Mouse (Mus musculus) right cerebral cortex, postnatal 36 days (tissue): Measurements from ENCODE around the gene Cgref1.

ENCODE experiments used
- DNase-seq, 2 experiments: peaks; one replicate each; pipeline ENCODE4 v3.0.0; 2022; ENCODE audit warnings: low spot score in 2 of 2, mixed read lengths in 1 of 2

Gene Cgref1

DNA sequence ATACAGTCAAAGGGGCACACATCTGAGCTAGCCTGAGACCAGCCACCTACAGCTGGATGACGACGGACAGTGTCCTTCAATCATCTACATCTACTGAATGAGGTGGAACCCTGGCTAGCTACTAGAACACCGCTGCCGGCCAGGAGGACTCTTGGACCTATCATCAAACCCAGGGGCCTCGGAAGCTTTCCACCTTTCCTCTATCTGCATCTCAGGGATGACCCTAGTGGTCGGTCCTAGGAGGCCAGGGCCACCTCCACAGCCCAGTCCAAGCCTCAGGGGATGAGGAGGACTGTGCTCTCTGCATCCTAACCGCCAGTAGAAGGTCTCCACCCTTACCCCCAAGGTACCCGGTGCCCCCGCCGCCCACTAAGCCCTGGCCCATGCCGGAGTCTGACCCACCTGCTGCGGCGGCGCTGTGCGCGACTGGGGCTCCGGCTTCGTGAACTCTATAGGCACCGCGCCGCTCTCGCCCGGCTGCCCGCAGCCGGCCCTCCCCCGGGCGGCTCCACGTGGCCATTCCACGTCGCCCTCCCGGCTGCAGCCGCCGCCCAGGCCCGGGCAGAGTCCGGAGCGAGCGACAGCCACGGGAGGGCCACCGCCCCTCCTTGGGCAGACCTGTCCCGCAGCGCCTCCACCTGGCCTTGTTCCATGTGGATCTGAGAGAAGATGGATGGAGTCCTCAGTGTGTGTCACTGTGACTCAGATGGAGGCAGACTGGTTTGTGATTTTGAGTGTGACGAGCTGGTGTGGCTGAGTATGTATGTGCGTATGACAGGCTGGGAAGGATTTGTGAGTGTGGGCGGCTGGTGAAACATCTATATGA lies at the start of gene Cgref1:
Gene Cgref1 (minus strand): TSS at position 636 of the 826 bp plus-strand sequence.
- peak; percentile 77 to 81 for DNase-seq

DNA sequence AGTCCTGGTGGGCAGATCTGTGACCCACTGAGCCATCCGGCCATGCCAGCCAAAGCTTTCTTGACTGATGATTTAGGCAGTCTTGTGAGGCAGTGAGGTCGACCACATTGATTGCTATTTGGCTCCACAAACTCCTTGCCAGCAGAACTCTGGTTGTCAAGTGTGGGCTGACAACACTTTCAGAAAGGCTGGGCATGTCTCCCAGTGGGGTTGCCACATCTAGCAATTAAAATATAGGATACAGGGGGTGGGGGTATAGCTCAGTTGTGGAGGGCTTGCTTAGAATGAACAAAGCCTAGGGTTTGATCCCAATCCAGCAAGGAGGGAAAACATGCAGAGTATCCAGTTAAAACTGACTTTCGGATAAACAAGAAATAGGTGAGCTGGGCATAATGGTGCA lies 48.7 kb upstream of the Cgref1 start:
- DNase-seq: peak; percentile 23 to 35

DNA sequence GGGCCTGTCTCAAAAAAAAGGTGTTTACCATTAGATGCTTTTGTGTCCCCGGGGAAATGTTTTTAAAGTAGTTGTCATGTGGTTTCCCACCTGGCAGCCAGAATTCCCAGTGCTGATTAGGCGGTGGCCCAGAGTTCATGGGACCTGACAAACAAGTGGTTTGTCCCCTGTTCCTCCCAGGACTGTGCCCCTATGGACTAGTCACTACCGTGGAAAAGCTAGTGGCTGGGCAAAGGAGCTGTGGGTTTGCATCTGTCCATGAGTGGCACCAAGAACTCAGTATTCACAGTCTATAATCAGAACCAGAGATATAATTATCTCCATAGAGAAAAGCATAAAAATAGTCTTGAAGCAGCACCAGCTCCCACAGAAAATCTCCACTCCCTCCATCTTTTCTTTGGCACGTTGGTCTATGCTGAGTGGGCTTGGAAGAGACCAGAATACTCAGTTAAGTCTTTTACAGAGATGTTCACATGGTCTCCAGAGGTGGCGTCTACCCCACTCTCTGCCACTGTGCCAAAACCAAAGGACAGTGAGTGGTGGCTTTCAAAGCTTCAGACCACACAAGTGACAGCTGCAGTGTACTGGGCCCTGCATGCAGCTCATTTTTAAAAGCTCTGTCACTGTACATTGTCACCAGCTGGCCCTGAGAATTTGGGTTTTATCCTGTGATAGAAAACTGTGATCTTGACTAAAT lies 47.7 kb upstream of the Cgref1 start:
- DNase-seq: peak; percentile 55 to 84

DNA sequence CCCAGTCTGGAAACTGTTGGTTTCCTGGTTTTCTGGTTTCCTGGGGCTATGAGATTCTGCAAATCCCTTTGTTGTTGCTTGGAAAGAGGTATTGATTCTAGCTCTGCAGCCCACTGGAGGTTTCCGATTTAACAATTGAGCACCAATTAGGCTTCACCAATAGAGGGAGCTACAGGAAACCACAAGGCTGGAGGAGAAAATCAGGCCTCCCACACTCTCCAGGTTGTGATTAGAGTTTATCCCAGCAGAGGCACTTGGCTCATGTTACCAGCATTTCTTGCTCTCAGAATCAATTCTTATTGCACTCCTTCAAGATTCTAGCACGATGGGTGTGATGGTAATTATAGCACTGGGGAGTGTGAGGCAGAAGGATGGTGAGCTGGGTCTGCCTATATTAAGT lies 37.0 kb upstream of the Cgref1 start:
- DNase-seq: peak in 1 of 2 experiments; percentile 41

DNA sequence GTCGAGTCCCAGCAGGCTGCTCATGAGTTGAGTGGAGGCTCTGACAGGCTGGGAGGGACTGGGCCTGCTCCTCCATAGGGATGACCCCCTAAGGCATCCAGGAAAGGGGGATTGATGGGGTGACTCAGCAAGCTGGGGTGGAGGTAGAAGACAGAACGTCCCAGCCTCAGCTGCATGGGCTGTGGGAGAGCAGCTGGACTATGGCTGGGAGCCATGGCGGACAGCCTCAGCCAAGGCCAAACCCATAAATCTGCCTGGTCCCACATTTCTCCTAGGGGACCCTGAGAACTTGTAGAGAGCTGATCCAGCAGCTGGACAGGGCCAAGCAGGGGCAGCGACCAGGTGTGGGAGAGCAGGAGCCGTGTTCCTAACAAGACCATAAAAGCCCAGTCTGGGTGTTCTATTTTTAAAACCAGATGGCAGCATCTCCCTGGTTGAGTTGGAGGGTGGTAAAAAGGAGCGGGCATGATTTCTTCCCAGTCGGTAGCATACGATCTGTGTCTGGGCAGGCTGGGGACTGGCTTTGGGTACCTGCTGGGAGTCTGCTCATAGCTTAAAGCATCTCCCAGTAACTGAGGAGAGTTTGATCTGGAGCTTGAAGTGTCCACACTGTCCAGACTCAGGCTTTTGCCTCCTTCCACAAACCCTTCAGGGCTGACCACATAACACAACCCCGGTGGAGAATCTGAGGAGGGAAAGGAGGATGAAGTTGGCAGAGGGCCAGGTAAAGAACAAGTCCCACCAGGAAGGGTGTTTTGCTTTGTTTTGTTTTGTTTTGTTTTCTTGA lies 29.7 kb upstream of the Cgref1 start:
- DNase-seq: no peak

DNA sequence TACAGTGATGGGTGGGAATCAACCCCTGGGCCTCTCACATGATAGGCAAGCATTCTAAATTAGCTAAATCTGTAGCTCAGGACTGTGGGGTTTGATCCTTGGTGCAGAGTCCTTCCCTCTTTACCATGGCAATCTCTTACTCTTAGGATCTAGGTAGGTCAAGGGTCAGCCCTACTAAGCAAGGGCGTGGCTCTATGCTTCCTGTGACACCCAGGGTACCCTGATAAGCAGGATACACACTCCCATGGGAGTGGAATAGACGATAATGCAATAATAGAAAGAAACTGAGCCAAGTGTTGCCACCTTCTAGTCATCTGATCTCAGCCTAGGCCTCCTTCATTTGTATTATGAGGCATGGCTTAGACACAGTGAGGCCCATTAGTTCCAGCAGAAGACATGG lies 24.0 kb upstream of the Cgref1 start:
- DNase-seq: no peak

DNA sequence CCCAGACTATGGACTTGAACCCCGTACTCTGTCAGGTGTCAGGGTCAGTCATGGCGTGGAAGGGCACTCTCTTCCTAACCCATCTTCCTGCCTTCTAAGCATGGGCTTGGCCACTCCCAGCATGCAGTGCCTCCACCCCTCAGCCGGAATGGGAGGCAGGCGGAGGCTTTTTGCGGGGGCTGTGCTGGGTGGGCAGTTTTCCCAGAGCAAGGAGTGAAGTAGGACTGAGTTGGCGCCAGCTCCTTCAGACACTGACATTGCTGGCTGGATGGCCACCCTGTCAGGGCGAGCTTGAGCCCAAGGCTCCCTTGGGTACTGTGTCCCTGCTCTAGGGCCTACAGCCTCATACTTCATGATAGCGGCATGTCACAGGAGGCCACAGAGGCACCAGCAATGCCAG lies 23.0 kb upstream of the Cgref1 start, which contains the start of gene Tcf23:
Gene Tcf23 (plus strand): TSS at position 247 of the 400 bp plus-strand sequence.
- no peak for DNase-seq

DNA sequence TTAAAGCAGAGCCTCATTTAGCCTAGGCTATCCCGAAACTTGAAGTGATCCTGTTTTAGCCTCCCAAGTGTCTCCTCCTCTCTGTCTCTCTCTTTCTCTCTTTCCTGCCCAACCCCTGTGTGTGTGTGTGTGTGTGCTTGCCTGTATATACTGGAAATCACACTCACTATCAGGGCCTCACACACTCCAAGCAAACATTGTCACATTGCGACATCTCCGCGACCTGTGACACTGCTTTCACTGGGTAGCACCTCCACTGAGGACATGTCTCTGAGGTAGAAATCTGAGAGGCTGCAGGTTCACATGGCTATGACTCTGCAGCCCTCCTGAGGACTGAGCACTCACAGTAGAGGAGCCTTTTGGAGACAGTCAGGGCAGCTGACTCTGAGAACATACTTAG lies 20.8 kb upstream of the Cgref1 start:
- DNase-seq: no peak

DNA sequence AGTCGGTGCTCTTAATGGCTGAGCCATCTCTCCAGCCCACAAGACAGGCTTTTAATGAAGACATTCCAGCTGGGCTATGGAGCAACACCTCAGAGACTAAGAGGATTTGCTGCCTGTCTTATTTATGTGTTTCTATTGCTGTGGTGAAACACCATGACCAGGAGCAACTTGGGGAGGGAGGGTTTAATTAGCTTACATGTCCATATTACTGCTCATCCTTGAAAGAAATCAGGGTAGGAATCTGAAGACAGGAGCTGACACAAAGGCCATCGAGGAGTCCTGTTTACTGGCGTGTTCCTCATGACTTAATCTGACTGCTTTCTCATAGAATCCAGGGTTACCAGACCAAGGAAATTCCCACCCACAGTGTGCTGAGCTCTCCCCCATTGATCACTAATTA lies 18.5 kb upstream of the Cgref1 start:
- DNase-seq: no peak

DNA sequence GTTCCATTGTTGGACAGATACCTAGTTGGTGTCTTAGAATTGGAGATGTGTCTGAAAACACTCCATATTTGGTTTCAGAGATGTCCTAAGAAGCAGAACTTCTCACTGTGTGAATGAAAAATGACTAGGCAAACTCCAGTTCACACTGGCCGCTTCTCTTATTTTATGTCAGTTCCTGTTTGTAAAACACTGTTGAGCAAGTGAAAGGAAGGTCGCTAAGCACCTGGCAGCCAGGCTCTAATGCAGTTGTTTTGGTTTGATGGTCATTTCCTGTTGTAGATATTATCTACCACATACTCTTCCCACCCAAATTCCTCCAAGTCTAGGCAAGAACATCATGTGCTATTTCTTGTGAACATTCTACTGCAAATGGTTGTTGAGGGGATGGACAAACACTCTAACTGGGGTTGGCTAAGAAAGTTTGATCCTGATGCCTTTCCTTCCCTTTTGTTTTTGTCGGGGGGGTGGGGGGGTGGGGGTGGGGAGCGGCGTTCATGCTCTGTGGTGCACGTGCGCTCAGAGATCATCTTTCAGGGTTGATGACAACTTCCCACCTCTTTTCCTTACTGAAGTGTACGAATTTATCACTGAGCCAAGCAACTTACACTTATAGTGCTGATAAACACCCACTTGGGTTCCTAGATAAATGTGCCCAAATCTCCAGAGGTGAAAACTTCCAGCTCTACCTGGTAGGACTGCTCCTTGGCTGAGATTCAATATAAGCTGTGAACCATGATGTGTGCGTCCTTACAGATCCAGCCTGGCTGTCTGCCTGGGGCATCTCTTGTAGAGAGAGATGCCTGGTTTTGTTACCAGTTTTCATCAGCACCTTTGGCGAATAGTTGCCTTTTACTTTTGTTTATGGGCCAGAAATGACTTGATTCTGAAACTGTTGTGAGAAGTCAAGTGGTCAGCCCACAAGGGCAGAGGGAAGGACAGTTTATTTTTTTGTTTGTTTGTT lies 16.4 kb upstream of the Cgref1 start:
- DNase-seq: no peak

DNA sequence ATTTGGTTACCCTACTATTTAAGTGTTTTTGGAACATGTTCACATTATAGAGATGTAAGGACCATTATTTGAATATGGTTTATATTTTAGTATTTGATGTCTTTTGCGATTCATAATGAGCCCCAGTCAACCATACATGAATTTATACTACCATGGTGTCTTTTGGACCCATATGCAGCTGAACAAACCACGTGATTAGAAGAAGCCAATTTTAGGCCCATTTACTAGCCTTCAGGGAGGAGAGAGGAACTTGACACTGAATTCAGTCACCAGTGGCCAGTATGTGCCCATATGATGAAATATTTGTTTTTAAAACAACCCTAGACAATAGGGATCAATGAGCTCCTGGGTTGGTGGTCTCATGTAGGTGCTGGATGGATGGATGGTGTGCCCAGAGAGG lies 15.4 kb upstream of the Cgref1 start:
- DNase-seq: no peak

DNA sequence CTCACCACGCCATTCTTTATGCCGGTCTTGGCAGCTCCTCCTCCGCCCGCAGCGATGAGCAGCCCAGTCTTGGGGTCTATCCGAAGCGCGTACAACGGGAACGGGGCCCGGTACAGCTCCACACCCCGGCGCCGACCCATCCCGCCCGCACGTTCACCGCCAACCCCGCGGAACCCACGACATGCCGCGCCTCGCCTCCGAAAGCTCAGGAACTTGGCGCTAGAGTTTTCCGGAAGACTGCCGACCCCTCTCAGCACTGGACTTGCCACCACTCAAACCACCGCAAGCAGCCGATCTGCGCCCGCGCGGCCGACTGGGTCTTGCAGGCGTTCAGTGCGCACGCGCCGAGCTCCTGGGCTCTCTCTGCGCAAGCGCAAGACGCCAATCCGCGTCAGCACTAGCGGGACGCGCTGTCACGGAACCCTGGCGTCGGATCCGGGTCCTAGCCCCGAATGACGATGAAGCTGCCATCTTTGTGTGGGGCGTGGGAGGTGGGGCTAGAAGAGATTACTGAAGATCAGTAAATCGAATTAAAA lies 14.6 kb upstream of the Cgref1 start, which contains the start of gene Preb:
Gene Preb (minus strand): TSS at position 396 of the 536 bp plus-strand sequence.
- DNase-seq: peak; percentile 97

DNA sequence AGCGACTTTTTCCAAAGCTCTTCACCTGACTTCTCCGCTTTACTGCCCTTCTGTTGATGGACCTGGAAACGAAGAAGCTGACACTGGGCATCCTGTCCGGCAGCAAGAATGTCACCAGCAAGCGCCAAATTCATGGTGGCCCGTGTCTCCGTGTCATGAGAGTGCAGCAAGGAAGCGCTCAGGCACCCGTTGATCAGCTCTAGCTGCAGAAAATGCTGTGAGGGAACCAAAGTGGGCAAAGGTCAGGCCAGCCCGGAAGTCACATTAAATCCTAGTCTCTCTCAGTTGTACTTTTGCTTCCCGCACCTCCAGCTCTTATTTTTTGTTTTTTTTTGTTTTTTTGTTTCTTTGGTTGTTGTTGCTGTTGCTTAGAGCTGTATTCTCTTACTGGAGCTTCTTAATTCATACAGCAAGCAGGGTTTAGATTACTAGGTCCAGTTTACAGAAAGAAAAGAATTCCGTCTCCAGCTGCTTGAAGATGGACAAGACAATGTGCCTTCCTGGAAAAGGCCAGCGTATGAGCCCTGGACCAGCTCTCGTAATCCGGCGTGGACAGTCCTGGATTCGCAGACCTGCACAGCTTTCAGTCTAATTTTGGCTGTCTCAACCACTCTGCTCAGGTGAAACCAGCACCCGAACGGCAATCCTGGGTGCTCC lies 13.9 kb upstream of the Cgref1 start:
- DNase-seq: no peak

DNA sequence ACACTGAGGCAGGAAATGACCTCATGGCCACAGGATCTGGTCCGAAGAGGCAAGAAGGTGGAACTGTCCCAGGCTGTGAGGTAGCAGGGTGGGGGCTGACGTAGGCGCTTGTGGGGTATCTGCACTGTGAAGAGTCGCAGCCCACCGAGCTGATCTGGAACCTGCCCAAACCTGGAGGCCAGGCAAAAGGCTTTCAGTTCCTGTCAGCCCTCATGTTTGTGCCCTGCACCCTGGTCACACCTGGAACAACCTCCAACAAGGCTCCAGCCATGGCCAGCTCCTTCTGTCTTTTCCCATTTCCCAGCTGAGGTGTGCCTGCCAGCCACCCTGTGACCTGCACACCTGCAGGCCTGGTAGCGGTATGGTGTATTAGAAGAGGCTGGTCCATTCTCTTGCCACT lies 12.5 kb upstream of the Cgref1 start:
- DNase-seq: no peak

DNA sequence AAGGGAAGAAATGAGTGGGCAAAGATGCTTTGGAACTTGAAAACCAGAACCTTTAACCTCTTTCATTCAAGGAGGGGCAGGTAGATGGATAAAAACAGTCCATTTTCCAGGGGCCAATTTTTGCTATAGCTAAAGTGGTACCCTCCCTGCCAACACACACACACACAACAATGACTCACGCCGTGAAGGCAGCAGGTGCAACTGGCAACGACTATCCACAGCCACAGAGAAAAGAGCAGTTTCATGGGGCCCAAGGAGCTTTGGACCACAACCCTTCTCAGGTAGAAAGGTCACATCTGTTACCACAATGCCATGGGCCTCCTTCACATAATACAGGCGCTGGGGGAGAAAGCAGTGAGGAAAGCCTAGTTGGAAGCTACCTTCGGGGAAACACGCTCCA lies 10.4 kb upstream of the Cgref1 start:
- DNase-seq: no peak

DNA sequence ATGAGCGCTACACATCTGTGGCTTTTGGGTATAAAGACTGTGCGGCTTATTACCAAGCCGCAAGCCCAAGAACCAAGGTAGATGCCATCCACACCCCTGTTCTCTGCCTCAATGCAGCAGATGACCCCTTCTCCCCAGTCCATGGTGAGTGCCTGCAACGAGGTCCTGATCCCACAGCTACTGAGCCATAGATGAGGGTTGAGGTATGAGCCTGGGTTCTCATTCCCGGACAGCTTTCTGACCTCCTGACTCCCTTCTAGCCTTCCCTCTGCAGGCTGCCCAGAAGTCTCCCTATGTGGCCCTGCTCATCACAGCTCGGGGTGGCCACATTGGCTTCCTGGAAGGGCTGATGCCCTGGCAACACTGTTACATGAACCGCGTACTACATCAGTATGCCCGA lies 9.2 kb upstream of the Cgref1 start:
- no peak for DNase-seq

DNA sequence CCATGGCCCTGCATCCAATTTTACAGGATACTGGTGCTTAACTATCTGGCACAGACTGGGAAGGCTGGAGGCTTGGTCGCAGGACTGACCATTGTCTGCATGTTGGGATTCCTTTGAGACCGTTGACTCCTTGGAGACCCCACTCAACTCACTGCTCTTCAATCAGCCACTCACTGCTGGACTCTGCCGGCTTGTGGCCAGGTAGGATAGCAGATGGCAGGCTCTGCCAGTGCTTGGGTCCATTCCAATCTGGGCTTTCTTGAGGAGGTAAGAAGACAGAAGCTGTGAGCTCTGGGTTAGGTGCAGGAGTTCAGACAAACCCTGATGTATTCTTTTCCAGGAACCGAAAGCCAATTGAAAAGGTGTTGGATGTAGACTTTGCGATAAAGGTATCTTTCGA lies 8.7 kb upstream of the Cgref1 start:
- no peak for DNase-seq

DNA sequence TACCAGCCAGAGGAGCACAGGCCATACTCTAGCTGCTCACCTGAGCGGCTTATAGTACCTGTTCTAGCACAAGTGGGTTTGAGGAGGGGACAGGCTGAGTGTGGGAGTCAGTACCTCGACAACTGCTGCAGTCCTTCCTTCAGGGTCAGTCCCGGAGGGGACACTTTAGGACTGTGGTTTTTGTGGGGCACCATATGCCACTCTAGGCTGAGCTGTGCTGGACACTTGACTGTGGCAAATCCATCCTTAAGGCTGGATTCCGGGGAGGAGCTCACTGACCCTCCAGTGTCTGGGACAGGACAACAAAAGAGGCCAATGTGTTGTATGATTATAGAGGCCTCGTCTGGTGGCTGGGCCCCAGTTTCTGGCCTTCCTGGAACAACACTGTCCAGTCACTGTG lies 7.2 kb upstream of the Cgref1 start:
- DNase-seq: no peak

DNA sequence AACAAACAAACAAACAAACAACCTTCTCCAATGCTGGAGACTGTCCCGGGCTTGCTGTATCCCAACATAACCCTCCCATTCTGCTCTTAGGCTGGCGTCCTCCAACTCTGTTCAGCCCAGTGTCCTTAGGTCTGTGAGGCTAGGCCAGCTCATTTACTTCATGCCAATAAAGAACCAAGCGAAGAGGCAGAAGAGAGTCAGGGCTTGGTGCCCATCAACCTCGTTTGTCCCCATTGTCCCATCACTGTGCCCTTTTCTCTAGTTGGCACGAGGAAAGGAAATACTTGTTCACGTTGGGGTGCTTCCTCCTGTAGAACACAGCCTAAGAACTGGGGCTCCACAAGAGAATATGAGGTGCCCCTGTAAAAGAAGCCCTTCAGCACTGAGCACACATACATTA lies 6.3 kb upstream of the Cgref1 start:
- no peak for DNase-seq

DNA sequence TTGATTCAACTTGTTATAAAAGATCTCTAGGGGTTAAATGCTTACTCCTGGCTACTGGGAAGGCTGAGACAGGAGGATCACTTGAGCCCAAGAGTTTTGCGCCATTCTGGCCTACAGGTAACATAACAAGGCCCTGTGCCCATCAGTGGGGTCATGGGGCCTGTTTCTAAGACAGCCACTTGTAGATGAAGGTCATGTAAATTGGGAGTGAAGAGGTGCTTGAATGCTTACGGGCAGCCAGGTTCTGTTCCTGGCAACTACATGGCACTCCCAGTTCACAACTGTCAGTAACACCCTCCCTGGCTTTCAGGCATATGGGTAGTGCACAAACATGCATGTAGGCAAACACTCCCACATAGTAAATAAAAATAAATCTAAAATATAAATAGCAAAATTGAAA lies 5.5 kb upstream of the Cgref1 start:
- no peak for DNase-seq
